Mouse (Mus musculus): ENCODE data around the gene Cdh16.

- peak; percentile 94 for TF ChIP-seq CTCF (IDR thresholded peaks at IDR 0.05; ENCODE audit: low read depth)
- TF ChIP-seq EP300 (IDR thresholded peaks at IDR 0.05; ENCODE audit: low read depth), result no peak
Measured at GRCm38 (mm10) chr8:104602468-104603244, 21.5 kb downstream of the Cdh16 start.

Measured in liver, postnatal 0 days (tissue).